Mouse (Mus musculus) MEL (cell line): ENCODE measurements around the gene Prkag3. TPM values are rescaled to one million over a fixed set of nuclear protein-coding genes. Genes with fewer than 3 reads are reported as not detected.

Experiments
- DNase-seq: peaks from one replicate; pipeline ENCODE4 v3.0.0; 2011; ENCODE audit warnings: low read depth, low spot score
- H3K27ac ChIP-seq: 2 replicates; pipeline ENCODE4 v1.5.1; 2012; ENCODE audit warnings: low read depth, mild to moderate bottlenecking, control low read depth, low read length, moderate library complexity; ENCODE audit not compliant: control insufficient read depth
- H3K27me3 ChIP-seq, 2 experiments: fragments of 150-350 bp in 1 of 2; sonication (generic) in 1 of 2; 2 replicates each; pipeline ENCODE4 v1.6.1; 2012; ENCODE audit warnings: low read length in 2 of 2, mild to moderate bottlenecking in 2 of 2, improper control_type of control experiment in 1 of 2, moderate library complexity in 1 of 2; ENCODE audit not compliant: insufficient read depth in 2 of 2, control insufficient read depth in 1 of 2
- H3K36me3 ChIP-seq, 2 experiments: 2 replicates each; pipeline ENCODE4 v1.6.1; 2012 to 2014; ENCODE audit warnings: low read length in 2 of 2, improper control_type of control experiment in 1 of 2, inconsistent platforms in 1 of 2, mild to moderate bottlenecking in 1 of 2; ENCODE audit not compliant: insufficient read depth in 2 of 2, control insufficient read depth in 1 of 2
- H3K4me1 ChIP-seq, 2 experiments: fragments of 150-350 bp in 1 of 2; sonication (generic) in 1 of 2; 2 replicates each; pipeline ENCODE4 v1.6.1; 2012; ENCODE audit warnings: low read length in 2 of 2, improper control_type of control experiment in 1 of 2, mild to moderate bottlenecking in 1 of 2; ENCODE audit not compliant: insufficient read depth in 2 of 2, control insufficient read depth in 1 of 2
- H3K4me3 ChIP-seq, 2 experiments: fragments of 150-350 bp in 1 of 2; sonication (generic) in 1 of 2; 2 replicates each; pipeline ENCODE4 v1.5.1; 2012; ENCODE audit warnings: low read depth in 2 of 2, low read length in 2 of 2, mild to moderate bottlenecking in 2 of 2, moderate library complexity in 2 of 2, control low read depth in 1 of 2, improper control_type of control experiment in 1 of 2; ENCODE audit not compliant: control insufficient read depth in 1 of 2, insufficient read depth in 1 of 2
- H3K79me2 ChIP-seq: 2 replicates; pipeline ENCODE4 v1.6.1; 2012; ENCODE audit warnings: mild to moderate bottlenecking, low read length, moderate library complexity; ENCODE audit not compliant: control insufficient read depth, poor library complexity, insufficient read depth
- H3K9ac ChIP-seq: 2 replicates; pipeline ENCODE4 v1.6.1; 2012; ENCODE audit warnings: low read depth, mild to moderate bottlenecking, control low read depth, low read length, moderate library complexity; ENCODE audit not compliant: control insufficient read depth, poor library complexity, severe bottlenecking
- H3K9me3 ChIP-seq: fragments of 150-350 bp; sonication (generic); replicated peaks from 2 replicates; pipeline ENCODE4 v1.6.1; 2012; ENCODE audit warnings: mild to moderate bottlenecking, low read length, improper control_type of control experiment, moderate library complexity; ENCODE audit not compliant: insufficient read depth
- BHLHE40 ChIP-seq: IDR thresholded peaks from 2 replicates; pipeline ENCODE4 v1.6.1; 2012; ENCODE audit warnings: low read depth, mild to moderate bottlenecking, inconsistent platforms, low read length, improper control_type of control experiment, borderline replicate concordance
- CTCF ChIP-seq, 3 experiments: IDR thresholded peaks in 2 of 3; conservative IDR thresholded peaks in 1 of 3; 2 replicates each; pipeline ENCODE4 v1.5.1; 2011 to 2012; ENCODE audit warnings: low read length in 3 of 3, low read depth in 2 of 3, mild to moderate bottlenecking in 2 of 3, improper control_type of control experiment in 1 of 3, inconsistent platforms in 1 of 3, mixed read lengths in 1 of 3, moderate library complexity in 1 of 3; ENCODE audit not compliant: control insufficient read depth in 1 of 3, insufficient read depth in 1 of 3, poor library complexity in 1 of 3, severe bottlenecking in 1 of 3
- EP300 ChIP-seq, 2 experiments: IDR thresholded peaks; 2 replicates each; pipeline ENCODE4 v1.6.1; 2011; ENCODE audit warnings: improper control_type of control experiment in 2 of 2, low read length in 2 of 2, low read depth in 1 of 2, mild to moderate bottlenecking in 1 of 2
- ETS1 ChIP-seq: IDR thresholded peaks from 2 replicates; pipeline ENCODE4 v1.6.1; 2012; ENCODE audit warnings: low read depth, mild to moderate bottlenecking, inconsistent platforms, low read length, improper control_type of control experiment, moderate library complexity
- GABPA ChIP-seq: IDR thresholded peaks from 2 replicates; pipeline ENCODE4 v1.6.1; 2012; ENCODE audit warnings: low read depth, mild to moderate bottlenecking, inconsistent platforms, low read length, improper control_type of control experiment, moderate library complexity
- HCFC1 ChIP-seq: IDR thresholded peaks from 2 replicates; pipeline ENCODE4 v1.6.1; 2012; ENCODE audit warnings: low read depth, mild to moderate bottlenecking, inconsistent platforms, low read length, improper control_type of control experiment, moderate library complexity
- KAT2A ChIP-seq: conservative IDR thresholded peaks from 2 replicates; pipeline ENCODE4 v1.6.1; 2012; ENCODE audit warnings: low read depth, low read length, improper control_type of control experiment, inconsistent platforms
- MAX ChIP-seq: IDR thresholded peaks from 2 replicates; pipeline ENCODE4 v1.6.1; 2011; ENCODE audit warnings: low read length, improper control_type of control experiment
- MAZ ChIP-seq: IDR thresholded peaks from 2 replicates; pipeline ENCODE4 v1.6.1; 2012; ENCODE audit warnings: low read depth, mild to moderate bottlenecking, inconsistent platforms, low read length, improper control_type of control experiment
- MYC ChIP-seq: IDR thresholded peaks from 2 replicates; pipeline ENCODE4 v1.6.1; 2011; ENCODE audit warnings: low read depth, mild to moderate bottlenecking, low read length, improper control_type of control experiment, moderate library complexity
- NRF1 ChIP-seq: IDR thresholded peaks from 2 replicates; pipeline ENCODE4 v1.6.1; 2014; ENCODE audit warnings: low read depth, mild to moderate bottlenecking, inconsistent platforms, low read length, improper control_type of control experiment, moderate library complexity; ENCODE audit not compliant: poor library complexity, insufficient read depth, severe bottlenecking
- POLR2AphosphoS5 ChIP-seq: IDR thresholded peaks from 2 replicates; pipeline ENCODE4 v1.6.1; 2012; ENCODE audit warnings: low read depth, borderline replicate concordance, mild to moderate bottlenecking, inconsistent platforms, low read length, moderate library complexity, mixed read lengths
- RAD21 ChIP-seq: IDR thresholded peaks from 2 replicates; pipeline ENCODE4 v1.6.1; 2011; ENCODE audit warnings: mild to moderate bottlenecking, low read depth, low read length, improper control_type of control experiment
- SIN3A ChIP-seq: IDR thresholded peaks from 2 replicates; pipeline ENCODE4 v1.6.1; 2012; ENCODE audit warnings: low read length, improper control_type of control experiment, inconsistent platforms
- SMC3 ChIP-seq: IDR thresholded peaks from 2 replicates; pipeline ENCODE4 v1.6.1; 2011; ENCODE audit warnings: low read depth, low read length, improper control_type of control experiment
- USF2 ChIP-seq, 2 experiments: IDR thresholded peaks; 2 replicates each; pipeline ENCODE4 v1.6.1; 2011 to 2012; ENCODE audit warnings: improper control_type of control experiment in 2 of 2, low read length in 2 of 2, borderline replicate concordance in 1 of 2, inconsistent platforms in 1 of 2, low read depth in 1 of 2, mild to moderate bottlenecking in 1 of 2; ENCODE audit not compliant: insufficient read depth in 1 of 2
- ZC3H11A ChIP-seq: IDR thresholded peaks from 2 replicates; pipeline ENCODE4 v1.6.1; 2012; ENCODE audit warnings: low read depth, mild to moderate bottlenecking, inconsistent platforms, low read length, improper control_type of control experiment
- ZKSCAN1 ChIP-seq: IDR thresholded peaks from 2 replicates; pipeline ENCODE4 v1.6.1; 2012; ENCODE audit warnings: low read depth, mild to moderate bottlenecking, inconsistent platforms, low read length, improper control_type of control experiment, moderate library complexity
- ZNF384 ChIP-seq: IDR thresholded peaks from 2 replicates; pipeline ENCODE4 v1.6.1; 2012; ENCODE audit warnings: low read depth, mild to moderate bottlenecking, inconsistent platforms, low read length, improper control_type of control experiment
- polyA plus RNA-seq, 2 experiments: library from polyadenylated mRNA; stranded (reverse) in 1 of 2; unstranded in 1 of 2; fragments of >175 nt in 1 of 2; fragments of >200 nt in 1 of 2; gene quantifications; 2 replicates each; pipeline versions ENCODE4 v1.2.1 to v1.2.4; 2012; ENCODE audit warnings: low replicate concordance in 2 of 2, low read depth in 1 of 2; ENCODE audit not compliant: insufficient read length in 2 of 2, insufficient read depth in 1 of 2, missing spikeins in 1 of 2
- total RNA-seq: library from RNA; depleted of rRNA; stranded (reverse); fragments of 300-350 nt; gene quantifications from 2 replicates; pipeline ENCODE4 v1.2.3, GENCODE M21; 2012

Prkag3 gene
- total and polyA plus RNA-seq, 3 experiments, result 0.03 TPM; not detected in 2

- H3K27me3 ChIP-seq, result no peaks in the 10 kb centered on the region
- H3K27ac ChIP-seq, result no peak overlapping the region
- no peak overlapping the region for H3K9ac ChIP-seq
- DNase-seq, result no peak
- H3K4me3 ChIP-seq, result no peak overlapping the region
- no peaks in the 10 kb centered on the region for H3K36me3 ChIP-seq
- TF ChIP-seq BHLHE40, result no peak
- TF ChIP-seq HCFC1, result no peak
- no peak for TF ChIP-seq POLR2AphosphoS5
- TF ChIP-seq MYC, result no peak
- TF ChIP-seq GABPA, result no peak
- TF ChIP-seq SIN3A, result no peak
- H3K79me2 ChIP-seq, result no peaks in the 10 kb centered on the region
- H3K4me1 ChIP-seq, result peaks cover 0 to 13% of the 10 kb centered on the region in 2 experiments; a peak in 1 of 4 replicates
- H3K9me3 ChIP-seq, result no peaks in the 10 kb centered on the region
Observed at GRCm38 (mm10) chr1:74771467-74771844, 22.4 kb upstream of the Prkag3 start.

GRCm38 (mm10) chr1:74770727-74771466 is 21.9 kb upstream of the Prkag3 start:
- H3K9me3 ChIP-seq, result no peaks in the 10 kb centered on the region
- no peaks in the 10 kb centered on the region for H3K27me3 ChIP-seq
- peaks cover 0 to 13% of the 10 kb centered on the region in 2 experiments; a peak in 1 of 4 replicates for H3K4me1 ChIP-seq
- no peak overlapping the region for H3K4me3 ChIP-seq
- TF ChIP-seq KAT2A, result no peak
- no peak for TF ChIP-seq NRF1
- TF ChIP-seq SIN3A, result no peak
- no peak for DNase-seq
- no peak overlapping the region for H3K9ac ChIP-seq
- H3K79me2 ChIP-seq, result no peaks in the 10 kb centered on the region
- no peak overlapping the region for H3K27ac ChIP-seq
- no peaks in the 10 kb centered on the region for H3K36me3 ChIP-seq

GRCm38 (mm10) chr1:74763081-74763480 is 14.1 kb upstream of the Prkag3 start:
- Histone ChIP-seq H3K36me3 (no peaks in the 10 kb centered on the region), H3K27ac (no peak overlapping the region), H3K4me1 (0 out of 4 replicates have a peak, but pooled peaks cover 0 to 4% of the 10 kb centered on the region in 2 experiments), H3K9ac (no peak overlapping the region), H3K9me3 (no peaks in the 10 kb centered on the region), H3K4me3 (no peak overlapping the region), H3K79me2 (no peaks in the 10 kb centered on the region), H3K27me3 (peaks cover 0 to 7% of the 10 kb centered on the region in 2 experiments; a peak in 2 of 4 replicates)
- DNase-seq, result peak; percentile 91
- no peak for TF ChIP-seq MAX
- no peak for TF ChIP-seq ETS1
- TF ChIP-seq CTCF (IDR thresholded peaks at IDR 0.05 in 2 of 3, conservative IDR thresholded peaks at IDR 0.05 in 1 of 3; ENCODE audit: control insufficient read depth in 1 of 3, insufficient read depth in 1 of 3, low read depth in 2 of 3, low read length in 3 of 3, poor library complexity in 1 of 3, severe bottlenecking in 1 of 3), result peak; percentile 71 to 87 (median 79)
- TF ChIP-seq SMC3, result peak; percentile 71
- no peak for TF ChIP-seq USF2 (IDR thresholded peaks at IDR 0.05; ENCODE audit: borderline replicate concordance in 1 of 2, insufficient read depth in 1 of 2, low read depth in 1 of 2, low read length in 2 of 2)
- peak; percentile 23; the same call in 1 of the 2 replicates for TF ChIP-seq SIN3A
- 0 out of 2 replicates have a peak, but pooled peaks have one; percentile 28 for TF ChIP-seq MYC
- TF ChIP-seq ZKSCAN1, result peak; percentile 62; the same call in 1 of the 2 replicates
- no peak for TF ChIP-seq MAZ
- peak; percentile 99 for TF ChIP-seq ZNF384
- TF ChIP-seq ZC3H11A, result peak; percentile 35
- peak; percentile 73 for TF ChIP-seq RAD21
- no peak for TF ChIP-seq EP300 (IDR thresholded peaks at IDR 0.05; ENCODE audit: low read depth in 1 of 2, low read length in 2 of 2)
